Mouse (Mus musculus): ENCODE results near the gene Smyd3. TPM values are rescaled to one million over a fixed set of nuclear protein-coding genes. Genes with fewer than 3 reads are reported as not detected.
"Not testable (repeated sequence)": the region's sequence is repeated elsewhere in the genome, so short reads cannot be mapped to it uniquely, and the experiment has no call there.

Gene Smyd3
- total RNA-seq, 4 experiments from 2014 or later: 31.8 to 34.0 (median 33.4) TPM

DNA sequence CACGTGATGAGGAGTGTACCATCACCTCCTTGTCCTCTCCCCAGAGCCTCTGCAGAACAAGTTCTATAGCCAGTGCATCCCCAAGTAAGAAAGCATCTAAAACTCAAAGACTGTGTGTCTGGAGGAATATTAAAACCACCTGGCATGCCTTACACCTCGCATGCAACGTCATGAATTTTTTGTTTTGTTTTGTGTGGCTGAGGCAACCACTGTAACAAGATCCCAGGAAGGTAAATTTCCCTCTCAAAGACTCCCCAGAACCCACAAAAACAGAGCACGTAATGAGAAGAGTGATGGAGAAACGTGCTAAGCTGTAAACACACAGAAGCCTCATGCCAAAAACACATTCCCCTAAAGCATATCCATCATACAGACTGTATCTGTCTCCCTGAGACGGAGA is 222.2 kb downstream of the Smyd3 start:
- DNase-seq (ENCODE audit: low spot score in 2 of 2): no peak

DNA sequence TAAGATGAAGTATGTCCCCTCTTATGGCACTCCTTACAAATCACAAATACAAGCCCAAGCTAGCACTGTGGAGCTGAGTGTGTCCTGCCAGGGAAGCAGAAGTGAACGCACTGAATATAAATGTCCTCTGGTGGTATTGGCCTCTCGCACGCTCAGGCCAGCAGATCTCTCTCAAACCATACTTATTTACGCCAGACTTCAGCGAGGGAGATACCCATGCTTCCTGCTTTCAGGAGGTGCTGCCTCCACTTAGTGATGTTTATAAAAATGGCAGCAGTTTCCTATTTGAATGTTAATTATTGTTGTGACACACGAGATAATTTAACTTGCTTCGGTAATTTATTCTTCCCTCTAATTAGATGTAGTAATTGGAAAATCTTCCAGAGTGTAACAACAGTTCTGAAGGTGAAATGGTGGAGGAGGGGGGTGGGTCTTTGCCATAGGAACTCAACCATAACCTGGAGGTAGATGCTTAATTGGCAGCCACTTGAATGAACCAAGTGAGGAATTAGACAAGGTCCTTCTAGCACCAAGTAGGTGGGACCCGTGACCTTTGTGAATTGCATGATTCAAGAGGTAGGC is 224.0 kb downstream of the Smyd3 start:
- no peak for DNase-seq (ENCODE audit: low spot score in 2 of 2)

DNA sequence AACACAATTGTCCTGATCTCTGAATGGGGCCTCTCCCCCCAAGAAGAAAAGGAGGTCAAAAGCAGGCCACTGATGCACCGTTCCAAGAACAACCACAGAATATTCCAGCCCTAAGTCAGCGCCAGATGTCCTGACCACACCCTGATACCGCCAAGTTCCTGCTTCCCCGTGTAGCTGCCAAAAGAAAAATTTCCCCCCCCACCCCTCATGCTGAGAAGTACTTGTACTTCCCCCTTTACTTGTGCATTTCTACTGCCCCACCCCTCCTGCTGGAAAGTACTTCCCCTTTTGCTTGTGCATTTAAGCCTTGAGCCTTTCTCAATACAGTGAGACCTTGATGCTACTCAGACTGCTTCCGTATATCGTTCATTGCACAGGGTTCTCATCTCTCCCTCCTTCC is 227.7 kb downstream of the Smyd3 start:
- not testable (repeated sequence) for DNase-seq (ENCODE audit: low spot score in 2 of 2)

DNA sequence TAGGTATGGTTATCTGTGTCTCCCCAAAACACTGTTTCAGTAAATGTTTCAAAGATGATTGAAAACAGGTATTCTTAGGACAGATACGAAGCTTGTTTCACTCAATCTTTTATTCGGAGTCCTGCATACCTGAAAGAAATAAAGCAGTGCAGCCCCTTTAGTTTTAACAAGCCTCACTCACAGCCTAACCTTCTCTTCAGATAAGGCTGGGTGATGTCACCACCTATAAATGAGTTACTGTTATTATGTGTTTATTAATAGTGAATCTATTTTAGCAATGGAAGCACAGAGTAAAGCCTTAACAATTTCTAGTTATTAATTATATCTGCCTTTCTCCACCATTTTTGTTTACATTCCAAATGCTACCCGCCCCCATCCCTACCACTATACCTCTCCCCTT is 228.1 kb downstream of the Smyd3 start:
- no peak for DNase-seq (ENCODE audit: low spot score in 2 of 2)

DNA sequence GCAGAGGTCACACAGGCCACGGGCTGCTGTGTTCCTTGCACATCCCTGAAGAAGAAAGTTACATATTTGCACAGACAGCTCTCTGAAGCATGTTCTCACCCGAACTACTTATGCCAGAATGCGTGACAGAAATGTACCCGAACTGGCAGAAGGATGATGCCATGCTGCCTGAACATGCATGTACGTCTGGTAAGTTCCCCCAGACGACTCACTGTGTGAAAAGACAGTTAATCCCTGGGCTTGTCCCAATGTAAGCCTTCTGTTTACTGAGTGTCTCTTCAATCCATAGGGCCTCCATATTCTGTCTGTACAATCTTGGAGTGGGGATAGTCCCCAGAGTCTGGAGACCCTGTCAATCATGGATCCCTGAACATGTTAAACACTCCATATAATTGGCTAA is 231.1 kb downstream of the Smyd3 start:
- no peak for DNase-seq (ENCODE audit: low spot score in 2 of 2)

DNA sequence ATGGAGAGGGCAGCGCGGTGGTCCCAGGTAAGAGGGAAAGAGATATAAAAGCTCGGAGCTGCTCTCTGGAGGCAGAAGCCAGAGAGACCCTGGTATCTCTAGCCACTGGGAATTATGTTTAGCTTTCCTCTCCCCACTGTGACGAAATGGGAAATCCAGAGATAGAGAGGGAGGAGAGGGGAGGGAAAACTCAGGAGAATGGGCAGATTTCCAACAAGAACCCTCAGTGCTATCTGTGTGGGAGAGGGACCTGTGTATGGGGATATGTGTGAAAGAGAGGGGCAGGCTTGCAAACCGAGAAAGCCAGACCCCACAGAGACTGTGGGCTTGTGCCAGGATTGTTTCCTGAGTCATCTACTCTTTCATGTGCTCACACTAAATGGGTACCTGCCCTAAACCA is 235.0 kb downstream of the Smyd3 start:
- DNase-seq (ENCODE audit: low spot score in 2 of 2): no peak

DNA sequence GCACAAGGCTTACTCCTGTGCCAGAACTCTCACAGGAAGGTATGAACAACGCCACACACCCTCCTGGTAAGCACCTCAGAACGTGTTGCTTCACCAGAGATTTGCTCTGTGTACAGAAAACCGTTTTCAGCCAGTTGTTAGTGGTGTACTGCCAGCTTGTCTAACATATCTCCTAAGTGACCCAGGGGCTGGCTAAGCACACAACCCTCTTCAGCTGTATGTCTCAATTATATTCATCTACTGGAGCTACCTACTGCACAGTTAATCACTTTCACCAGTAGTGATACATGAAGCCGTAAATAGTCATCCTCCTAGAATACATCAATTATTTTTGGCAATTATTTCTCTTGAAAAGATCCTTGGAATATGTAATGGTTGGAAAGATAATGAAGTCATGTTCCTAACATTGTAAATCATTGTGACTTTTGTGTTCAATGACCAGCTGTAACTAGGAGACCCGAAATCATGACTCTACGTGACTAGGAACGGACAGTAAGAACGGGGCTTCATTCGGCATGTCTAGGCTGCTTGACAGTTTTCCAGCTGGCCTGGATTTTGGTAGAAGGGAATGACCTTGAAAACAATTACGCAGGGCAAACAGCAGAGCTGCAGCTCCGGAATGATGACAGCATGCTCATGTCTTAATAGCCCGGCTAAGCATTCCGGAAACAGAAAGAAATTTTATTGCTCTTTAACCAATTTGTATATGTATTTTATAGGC is 236.3 kb downstream of the Smyd3 start:
- DNase-seq (ENCODE audit: low spot score in 2 of 2): no peak

DNA sequence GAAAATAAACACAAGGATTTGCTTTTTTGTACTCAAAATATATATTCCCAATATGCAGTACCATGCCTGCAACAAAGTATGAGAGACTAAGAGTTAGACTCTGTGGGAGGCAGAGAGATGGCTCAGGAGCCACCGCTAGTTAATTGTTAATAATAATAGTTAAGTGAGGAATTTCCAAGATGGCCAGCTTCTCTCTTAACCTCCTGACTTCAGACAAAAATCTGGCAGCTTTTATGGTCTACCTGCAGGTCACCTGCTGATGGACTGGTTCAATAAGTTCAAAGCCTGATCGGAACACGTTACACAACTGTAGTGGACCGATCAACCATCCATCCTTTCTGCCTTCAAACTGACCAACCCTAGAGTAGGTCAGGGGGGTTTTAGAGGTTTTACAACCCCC is 238.7 kb downstream of the Smyd3 start:
- no peak for DNase-seq (ENCODE audit: low spot score in 2 of 2)

DNA sequence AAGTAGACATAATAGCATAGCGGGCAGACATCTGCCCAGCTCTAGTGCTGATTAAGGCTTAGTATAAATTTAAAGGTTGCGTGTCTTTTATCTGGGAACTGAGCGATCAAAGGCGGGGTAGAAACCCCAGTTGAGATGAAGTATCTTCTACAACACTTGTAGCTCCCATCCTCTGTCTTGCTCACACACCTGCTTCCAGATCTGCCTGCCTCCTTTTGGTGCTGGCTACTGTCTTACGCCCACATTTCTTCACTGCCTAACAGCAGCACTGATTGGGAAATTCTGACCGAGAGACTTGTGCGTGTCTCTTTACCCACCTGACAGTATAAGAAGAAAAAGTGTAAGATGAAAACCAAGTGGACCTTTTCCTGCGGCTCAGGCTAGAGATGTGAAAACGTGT is 240.5 kb downstream of the Smyd3 start:
- no peak for DNase-seq (ENCODE audit: low spot score in 2 of 2)

DNA sequence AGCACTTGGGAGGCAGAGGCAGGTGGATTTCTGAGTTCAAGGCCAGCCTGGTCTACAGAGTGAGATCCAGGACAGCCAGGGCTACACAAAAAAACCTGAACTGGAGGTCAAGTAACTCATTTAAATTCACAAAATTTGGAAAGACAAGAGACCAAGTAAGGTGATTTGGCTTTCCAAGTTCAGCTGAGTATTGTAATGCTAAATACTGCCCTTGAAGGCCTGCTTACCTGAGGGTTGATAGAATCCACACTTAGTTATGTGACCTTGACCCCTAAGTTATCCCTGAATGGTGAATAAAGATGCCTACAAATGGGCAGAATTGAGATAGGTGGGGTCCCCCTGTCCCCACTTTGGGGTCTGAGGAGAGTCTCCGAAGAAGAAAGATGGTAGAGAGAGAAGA is 241.0 kb downstream of the Smyd3 start:
- no peak for DNase-seq (ENCODE audit: low spot score in 2 of 2)

DNA sequence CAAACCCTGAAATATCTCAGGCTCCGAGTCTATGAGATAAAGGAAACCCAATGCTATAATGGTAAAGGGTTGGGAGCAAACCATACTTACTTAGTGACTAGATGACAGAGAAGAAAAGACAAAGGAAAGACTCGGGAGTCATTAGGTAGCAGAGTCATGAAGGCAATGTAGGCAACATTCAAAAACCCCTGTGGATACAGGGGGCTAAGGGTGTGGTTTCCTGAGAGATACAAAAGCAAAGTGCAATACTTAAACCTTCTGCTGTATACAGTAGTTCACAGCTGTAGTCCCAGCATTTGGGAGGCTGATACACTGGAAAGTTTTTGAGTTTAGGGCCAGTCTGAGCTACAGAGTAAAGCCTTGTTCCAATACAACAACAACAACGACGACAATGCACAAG is 244.9 kb downstream of the Smyd3 start:
- no peak for DNase-seq (ENCODE audit: low spot score in 2 of 2)

DNA sequence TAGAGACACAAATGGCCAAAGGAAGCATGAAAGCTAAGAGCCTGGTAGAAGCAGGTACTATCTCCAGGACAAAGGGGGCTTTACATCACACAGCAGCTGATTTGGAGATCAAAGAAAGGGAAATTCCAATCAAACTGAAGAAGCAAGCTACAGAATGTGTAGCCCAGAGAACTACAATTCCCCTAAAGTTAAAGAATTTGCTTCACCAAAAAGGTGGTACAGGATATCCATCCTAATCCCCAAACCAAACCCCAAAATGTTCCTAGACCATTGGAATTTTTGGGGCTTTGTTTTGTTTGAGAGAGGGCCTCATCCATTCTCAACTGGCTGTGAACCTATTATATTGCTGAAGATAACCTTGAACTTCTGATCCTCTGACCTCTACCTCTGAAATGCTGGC is 245.5 kb downstream of the Smyd3 start:
- no peak for DNase-seq (ENCODE audit: low spot score in 2 of 2)

DNA sequence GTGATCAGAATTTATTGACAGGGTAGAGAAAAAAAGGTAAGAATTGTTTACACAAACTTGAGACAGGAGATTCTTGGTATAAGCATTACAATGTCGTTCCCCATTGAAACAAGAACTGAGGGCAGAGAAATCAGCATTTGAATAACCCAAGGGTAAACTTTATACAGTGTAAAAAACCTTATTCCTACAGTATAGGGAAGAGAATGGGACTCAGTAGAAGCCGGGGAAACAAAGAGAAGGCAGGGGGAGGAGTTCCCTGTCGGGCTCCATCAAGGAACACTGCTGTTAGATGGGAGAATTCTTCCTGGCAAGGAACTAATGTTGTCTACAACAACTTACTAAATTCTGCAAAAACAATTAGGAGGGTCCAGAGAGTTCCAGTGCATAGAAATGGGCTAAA is 250.9 kb downstream of the Smyd3 start:
- no peak for DNase-seq (ENCODE audit: low spot score in 2 of 2)

DNA sequence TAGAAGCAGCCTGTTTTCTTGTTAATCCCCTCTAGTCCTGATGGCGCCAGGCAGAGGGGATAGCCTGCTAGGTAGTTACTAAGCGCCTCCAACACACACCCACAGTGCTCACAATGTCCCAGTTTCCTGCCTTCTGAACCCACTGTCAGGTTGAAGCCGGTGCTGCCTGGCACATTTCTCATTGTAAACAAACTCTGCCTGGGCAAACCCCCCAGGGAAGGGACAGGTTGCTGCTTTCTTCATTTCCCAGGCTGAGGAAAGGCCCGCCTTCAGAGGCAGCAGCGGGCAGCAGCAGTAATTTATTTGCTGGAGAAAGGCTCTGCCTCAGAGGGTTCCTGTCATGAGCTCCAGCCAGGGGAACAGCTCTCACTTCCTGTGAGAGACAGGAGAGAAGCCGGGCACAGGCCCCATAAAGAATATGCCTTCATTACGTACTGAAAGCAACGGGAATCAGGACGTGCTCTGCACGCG is 256.3 kb downstream of the Smyd3 start:
- peak; percentile 7 to 22 for DNase-seq (ENCODE audit: low spot score in 2 of 2)

DNA sequence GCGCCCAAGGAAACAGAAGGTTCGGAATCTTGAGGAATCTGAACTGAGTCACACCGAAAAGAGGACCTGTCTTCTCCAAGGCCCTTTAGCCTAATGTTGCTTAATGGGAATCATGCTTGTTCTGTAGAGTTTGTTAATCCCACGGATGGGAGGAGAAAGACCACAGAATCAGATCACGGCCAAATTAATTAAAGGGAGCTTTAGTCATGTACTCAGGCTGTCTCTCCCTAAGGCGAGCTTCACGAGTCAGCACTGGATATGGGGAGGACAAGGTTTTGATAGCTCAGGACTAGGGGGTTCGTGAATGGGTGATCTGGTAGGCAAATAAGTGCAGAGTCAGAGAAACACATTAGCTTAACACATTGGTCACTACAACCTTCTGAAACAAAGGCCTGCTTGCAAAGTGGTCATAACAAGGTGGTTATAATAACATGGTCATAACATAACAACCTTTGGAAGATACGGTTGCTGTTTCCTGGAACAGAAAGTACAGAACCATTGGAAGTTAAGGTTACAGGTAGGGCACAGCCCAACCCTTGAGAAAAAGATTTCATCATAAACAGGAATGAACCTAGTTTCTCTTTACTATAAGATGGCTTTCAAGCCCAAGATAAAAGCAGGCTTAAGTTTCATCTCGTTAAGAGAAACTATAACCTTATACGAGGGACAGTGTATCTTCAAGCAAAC is 261.9 kb downstream of the Smyd3 start:
- DNase-seq (ENCODE audit: low spot score in 2 of 2): no peak

DNA sequence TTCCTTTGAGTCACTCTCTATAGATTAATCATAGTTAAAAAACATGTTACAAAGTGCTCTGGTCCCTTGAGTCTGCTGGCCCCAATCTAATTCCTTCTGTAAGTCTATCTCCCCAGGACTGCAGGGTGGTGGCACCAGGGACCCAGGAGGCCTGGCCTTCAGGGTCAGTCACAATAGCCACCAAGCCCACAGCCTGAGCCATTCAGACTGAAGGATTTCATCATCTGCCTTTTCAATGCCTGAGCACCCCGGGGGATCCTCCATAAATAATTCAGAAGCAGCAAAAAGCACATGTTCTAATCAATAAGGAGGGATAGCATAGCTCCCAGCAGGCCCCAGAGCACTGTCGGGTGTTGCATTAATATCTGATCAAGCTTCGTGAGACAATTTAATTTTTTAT is 263.3 kb downstream of the Smyd3 start:
- no peak for DNase-seq (ENCODE audit: low spot score in 2 of 2)

DNA sequence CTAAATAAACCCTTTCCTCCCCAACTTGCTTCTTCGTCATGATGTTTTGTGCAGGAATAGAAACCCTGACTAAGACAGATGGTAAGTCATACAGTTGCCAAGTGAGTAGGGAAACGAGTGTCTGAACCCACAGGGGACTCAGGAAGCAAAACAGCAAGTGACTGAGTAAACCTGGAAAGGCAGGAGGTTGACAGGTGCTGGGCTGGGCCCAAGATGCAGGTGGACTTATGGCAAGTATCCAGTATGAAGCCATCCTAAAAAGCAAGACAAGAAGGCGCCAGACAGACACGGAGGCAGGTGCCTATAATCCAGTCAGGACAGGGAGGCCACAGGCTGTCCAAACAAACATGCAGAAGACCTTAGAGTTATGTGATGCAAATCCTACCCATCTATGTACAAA is 265.2 kb downstream of the Smyd3 start:
- DNase-seq (ENCODE audit: low spot score in 2 of 2): no peak

DNA sequence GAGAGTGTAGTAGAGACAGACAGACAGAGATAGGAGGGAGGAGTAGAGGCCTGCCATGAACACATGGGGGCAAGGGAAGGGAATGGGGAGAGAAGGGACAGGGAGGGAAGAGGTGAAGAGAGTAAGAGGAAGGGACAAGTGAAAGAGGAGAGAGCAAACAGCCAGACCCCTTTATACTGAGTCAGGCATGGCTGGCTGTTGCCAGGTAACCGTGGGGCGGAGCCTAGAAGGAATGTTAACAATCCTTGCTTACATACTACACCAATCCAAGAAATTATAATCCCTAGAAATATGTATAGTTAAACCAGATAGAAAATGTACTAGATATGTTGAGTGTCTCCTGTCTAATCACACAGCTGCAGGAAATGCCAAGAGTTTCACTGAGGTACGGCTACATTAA is 267.5 kb downstream of the Smyd3 start:
- no peak for DNase-seq (ENCODE audit: low spot score in 2 of 2)

DNA sequence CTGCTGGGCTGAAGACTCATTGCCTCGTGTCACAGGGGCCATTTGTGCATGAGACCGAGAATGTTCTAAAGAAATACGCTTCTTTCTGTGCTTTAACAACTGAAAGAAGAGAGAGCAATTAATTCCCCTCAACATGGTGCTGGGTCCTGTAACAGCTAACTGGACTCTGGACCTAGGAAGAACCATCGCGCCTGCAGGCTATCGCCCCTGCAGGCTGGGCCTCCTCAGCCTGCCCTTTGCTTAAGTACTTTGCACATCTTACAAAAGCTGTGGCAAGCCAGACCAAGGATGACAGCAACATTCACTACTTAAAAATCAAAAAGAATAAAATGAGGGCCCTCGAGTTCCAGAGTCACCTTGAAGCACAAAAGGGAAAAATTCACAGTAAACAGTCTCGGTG is 274.3 kb downstream of the Smyd3 start:
- DNase-seq (ENCODE audit: low spot score in 2 of 2): no peak

DNA sequence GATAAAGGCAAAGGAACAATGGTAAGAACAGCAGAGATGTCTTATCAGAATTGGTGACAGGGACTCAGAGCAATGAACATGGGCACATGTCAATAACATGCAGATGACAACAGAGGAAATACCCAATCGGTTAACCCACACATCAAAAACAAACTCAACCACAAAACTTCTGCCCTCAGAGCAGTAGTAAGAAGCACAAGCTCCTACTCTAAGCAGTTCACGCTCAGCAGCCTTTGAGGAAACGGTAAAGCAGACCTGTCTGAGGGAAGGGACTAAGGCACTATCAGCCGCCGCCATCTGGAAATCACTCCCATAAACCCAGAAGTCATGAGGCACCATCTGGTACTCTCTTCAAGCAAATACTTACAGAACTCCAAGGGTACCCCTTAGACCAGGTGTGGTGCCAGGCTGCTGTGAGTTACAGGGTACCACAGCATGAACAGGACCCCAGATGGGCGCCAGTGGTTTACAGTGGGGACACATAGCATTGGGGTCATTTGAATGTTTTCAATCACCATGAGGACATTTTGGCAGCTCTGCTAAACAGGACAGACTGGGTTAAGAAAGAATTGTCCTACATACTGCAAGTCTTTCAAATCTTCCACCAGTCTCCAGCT is 277.1 kb downstream of the Smyd3 start:
- DNase-seq (ENCODE audit: low spot score in 2 of 2): no peak

DNA sequence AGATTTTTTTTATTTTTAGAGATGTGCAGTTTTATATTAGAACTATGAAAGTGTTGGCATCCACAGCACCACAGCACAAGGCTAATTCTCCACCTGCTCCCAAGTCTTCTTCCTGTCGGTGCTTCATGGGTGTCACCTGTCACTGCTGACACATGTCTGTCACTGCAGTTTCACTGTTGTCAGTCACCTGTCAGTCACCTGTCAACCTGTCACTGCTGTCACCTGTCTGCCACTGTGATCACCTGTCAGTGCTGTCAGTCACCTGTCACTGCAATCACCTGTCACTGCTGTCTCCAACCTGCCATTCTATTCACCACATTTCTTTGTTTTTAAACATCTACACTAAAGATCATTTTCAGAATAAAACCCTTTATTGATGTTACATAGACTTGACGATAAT is 279.2 kb downstream of the Smyd3 start:
- DNase-seq (ENCODE audit: low spot score in 2 of 2): no peak

DNA sequence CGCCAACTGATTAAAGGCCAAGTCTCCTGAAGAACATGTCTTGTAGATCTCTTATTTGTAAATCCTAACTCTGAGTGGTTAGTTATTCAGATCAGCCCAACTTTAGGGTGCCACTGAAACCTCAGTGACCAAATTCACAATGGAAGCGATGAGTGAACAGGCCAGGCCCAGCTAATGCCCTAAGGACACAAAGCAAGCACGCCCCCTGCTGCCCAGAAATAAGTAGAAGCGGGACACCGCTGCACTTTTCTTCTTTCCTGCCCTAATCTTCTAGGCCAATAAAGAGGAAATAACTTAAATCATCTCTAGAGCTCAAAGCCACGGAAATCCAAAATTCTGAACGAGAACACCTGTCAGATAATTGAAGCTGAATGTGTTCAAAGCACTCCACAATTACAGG is 279.9 kb downstream of the Smyd3 start:
- DNase-seq (ENCODE audit: low spot score in 2 of 2): no peak

Data from left cerebral cortex, adult 8-10 months (tissue).